16 mouse cellular contexts compared by ENCODE assay signal in genomic region chr11:105368833-105369232, GRCm38 (mm10).
"Had no signal": no experiment of that assay in that cellular context is flagged by ENCODE, and none has a peak within 500 bp of the region (broad histone marks: within the 10 kb centered on the region; RNA-seq: fewer than 3 reads in every experiment).

No protein-coding gene starts in this region.

- H3K36me3 ChIP-seq: intestine, embryonic 15.5 days; limb, embryonic 13.5 days; midbrain, embryonic 12.5 days; neural tube, embryonic 15.5 days had no signal

- H3K27ac ChIP-seq: intestine, embryonic 15.5 days; limb, embryonic 13.5 days; liver, embryonic 14.5 days; midbrain, embryonic 12.5 days; neural tube, embryonic 15.5 days; stomach, postnatal 0 days had no signal

- H3K4me2 ChIP-seq: intestine, embryonic 15.5 days; limb, embryonic 13.5 days; lung, embryonic 14.5 days; midbrain, embryonic 12.5 days; neural tube, embryonic 15.5 days had no signal

- H3K4me3 ChIP-seq: intestine, embryonic 15.5 days; limb, embryonic 13.5 days; midbrain, embryonic 12.5 days; neural tube, embryonic 15.5 days had no signal

- H3K9ac ChIP-seq: intestine, embryonic 15.5 days; limb, embryonic 13.5 days; liver, embryonic 14.5 days; lung, embryonic 14.5 days; midbrain, embryonic 12.5 days; neural tube, embryonic 15.5 days had no signal

- DNase-seq: kidney, adult 18-20 months; kidney, postnatal 10 days; kidney, postnatal 4 days; left cerebral cortex, postnatal 4 days; lung, embryonic 14.5 days; lung, postnatal 10 days; lung, postnatal 4 days; right cerebral cortex, adult 18-20 months; right cerebral cortex, postnatal 25 days; thymus, postnatal 4 days had no signal

- H3K9me3 ChIP-seq: intestine, embryonic 15.5 days; limb, embryonic 13.5 days; midbrain, embryonic 12.5 days; neural tube, embryonic 15.5 days had no signal

- H3K27me3 ChIP-seq: intestine, embryonic 15.5 days; neural tube, embryonic 15.5 days had no signal

- ATAC-seq: intestine, embryonic 15.5 days had no signal
